Mouse (Mus musculus): ENCODE measurements around the gene Abcb6. TPM values are rescaled to one million over a fixed set of nuclear protein-coding genes. Genes with fewer than 3 reads are reported as not detected.
A peak's percentile ranks its signal among the peaks of the same experiment; 100 is the strongest.

Abcb6 gene
- total RNA-seq, 1 experiment from 2014 or later = 3.0 TPM

GRCm38 (mm10) chr1:75159540-75160255 lies 20.5 kb downstream of the Abcb6 start:
- ATAC-seq (replicated peaks; ENCODE audit: insufficient number of reproducible peaks, low FRiP score, low TSS enrichment, poor library complexity, severe bottlenecking) = no peak

- no peak for ATAC-seq (replicated peaks; ENCODE audit: insufficient number of reproducible peaks, low FRiP score, low TSS enrichment, poor library complexity, severe bottlenecking)
These were observed 21.2 kb downstream of the Abcb6 start for GRCm38 (mm10) chr1:75158990-75159389.

- ATAC-seq (replicated peaks; ENCODE audit: insufficient number of reproducible peaks, low FRiP score, low TSS enrichment, poor library complexity, severe bottlenecking) = no peak
These were observed 24.4 kb downstream of the Abcb6 start for GRCm38 (mm10) chr1:75155837-75156236.

- no peak for ATAC-seq (replicated peaks; ENCODE audit: insufficient number of reproducible peaks, low FRiP score, low TSS enrichment, poor library complexity, severe bottlenecking)
These were observed 31.5 kb downstream of the Abcb6 start for GRCm38 (mm10) chr1:75148727-75149126.

- no peak for ATAC-seq (replicated peaks; ENCODE audit: insufficient number of reproducible peaks, low FRiP score, low TSS enrichment, poor library complexity, severe bottlenecking)
These were observed 32.6 kb downstream of the Abcb6 start for GRCm38 (mm10) chr1:75147411-75148135.

GRCm38 (mm10) chr1:75145589-75145988 lies 34.6 kb downstream of the Abcb6 start:
- ATAC-seq (replicated peaks; ENCODE audit: insufficient number of reproducible peaks, low FRiP score, low TSS enrichment, poor library complexity, severe bottlenecking) = no peak

GRCm38 (mm10) chr1:75142301-75143261 lies 37.6 kb downstream of the Abcb6 start, which contains the start of the genes Cnppd1 and Retreg2:
Gene Cnppd1 (minus strand): TSS chr1:75142711.
Gene Retreg2 (plus strand): TSS chr1:75142778.
- peak; percentile 60 for ATAC-seq (replicated peaks; ENCODE audit: insufficient number of reproducible peaks, low FRiP score, low TSS enrichment, poor library complexity, severe bottlenecking)

GRCm38 (mm10) chr1:75141486-75142190 lies 38.6 kb downstream of the Abcb6 start:
- peak; percentile 39 for ATAC-seq (replicated peaks; ENCODE audit: insufficient number of reproducible peaks, low FRiP score, low TSS enrichment, poor library complexity, severe bottlenecking)

GRCm38 (mm10) chr1:75140601-75141190 lies 39.5 kb downstream of the Abcb6 start:
- ATAC-seq (replicated peaks; ENCODE audit: insufficient number of reproducible peaks, low FRiP score, low TSS enrichment, poor library complexity, severe bottlenecking) = no peak

GRCm38 (mm10) chr1:75138448-75138847 lies 41.7 kb downstream of the Abcb6 start:
- ATAC-seq (replicated peaks; ENCODE audit: insufficient number of reproducible peaks, low FRiP score, low TSS enrichment, poor library complexity, severe bottlenecking) = no peak

- no peak for ATAC-seq (replicated peaks; ENCODE audit: insufficient number of reproducible peaks, low FRiP score, low TSS enrichment, poor library complexity, severe bottlenecking)
These were observed 43.5 kb downstream of the Abcb6 start for GRCm38 (mm10) chr1:75136730-75137129.

GRCm38 (mm10) chr1:75136293-75136692 lies 43.9 kb downstream of the Abcb6 start:
- no peak for ATAC-seq (replicated peaks; ENCODE audit: insufficient number of reproducible peaks, low FRiP score, low TSS enrichment, poor library complexity, severe bottlenecking)

- ATAC-seq (replicated peaks; ENCODE audit: insufficient number of reproducible peaks, low FRiP score, low TSS enrichment, poor library complexity, severe bottlenecking) = no peak
These were observed 46.6 kb downstream of the Abcb6 start, which contains the start of gene Slc23a3 for GRCm38 (mm10) chr1:75133421-75134207. Gene Slc23a3 (minus strand): TSS chr1:75133890.

- ATAC-seq (replicated peaks; ENCODE audit: insufficient number of reproducible peaks, low FRiP score, low TSS enrichment, poor library complexity, severe bottlenecking) = no peak
These were observed 51.6 kb downstream of the Abcb6 start for GRCm38 (mm10) chr1:75128641-75129040.

GRCm38 (mm10) chr1:75125418-75125817 lies 54.8 kb downstream of the Abcb6 start:
- no peak for ATAC-seq (replicated peaks; ENCODE audit: insufficient number of reproducible peaks, low FRiP score, low TSS enrichment, poor library complexity, severe bottlenecking)

GRCm38 (mm10) chr1:75124346-75125321 lies 55.6 kb downstream of the Abcb6 start, which contains the start of gene Nhej1:
Gene Nhej1 (minus strand): TSS chr1:75125200.
- peak; percentile 89 for ATAC-seq (replicated peaks; ENCODE audit: insufficient number of reproducible peaks, low FRiP score, low TSS enrichment, poor library complexity, severe bottlenecking)

Measured in monocyte, adult 5-6 weeks (primary cell).